Mouse (Mus musculus): ENCODE measurements around the gene Ric1. TPM values are rescaled to one million over a fixed set of nuclear protein-coding genes. Genes with fewer than 3 reads are reported as not detected.

The Ric1 gene
- polyA plus RNA-seq, 1 experiment from 2014 or later: 18.6 TPM

GRCm38 (mm10) chr19:29647651-29648549 is 125.8 kb downstream of the Ric1 start, which contains the start of gene Ermp1:
Gene Ermp1 (minus strand): TSS chr19:29648415.
- Histone ChIP-seq H3K27me3 (replicated peaks; ENCODE audit: insufficient read depth, low read length) (no peaks in the 10 kb centered on the region), H3K4me3 (ENCODE audit: low read depth, low read length) (peak within 1 kb of the TSS; percentile 65), H3K27ac (ENCODE audit: low read length) (peak within 1 kb of the TSS; percentile 51), H3K9me3 (ENCODE audit: low read length) (no peaks in the 10 kb centered on the region), H3K36me3 (ENCODE audit: insufficient read depth, low read length) (no peaks in the 10 kb centered on the region), H3K4me1 (ENCODE audit: insufficient read depth, low read depth, low read length) (no peaks in the 10 kb centered on the region), H3K4me2 (replicated peaks; ENCODE audit: low read depth, low read length) (peak within 1 kb of the TSS; percentile 75), H3K9ac (replicated peaks; ENCODE audit: low read depth) (peak within 1 kb of the TSS; percentile 61)
- under 1% methylated on average over 68 of the region's 90 CpGs for WGBS
- ATAC-seq: peak; percentile 96
- TF ChIP-seq EP300 (IDR thresholded peaks at IDR 0.05) (no peak), CTCF (IDR thresholded peaks at IDR 0.05) (peak; percentile 97)
- peak; percentile 93 for DNase-seq (ENCODE audit: low spot score)

DNA sequence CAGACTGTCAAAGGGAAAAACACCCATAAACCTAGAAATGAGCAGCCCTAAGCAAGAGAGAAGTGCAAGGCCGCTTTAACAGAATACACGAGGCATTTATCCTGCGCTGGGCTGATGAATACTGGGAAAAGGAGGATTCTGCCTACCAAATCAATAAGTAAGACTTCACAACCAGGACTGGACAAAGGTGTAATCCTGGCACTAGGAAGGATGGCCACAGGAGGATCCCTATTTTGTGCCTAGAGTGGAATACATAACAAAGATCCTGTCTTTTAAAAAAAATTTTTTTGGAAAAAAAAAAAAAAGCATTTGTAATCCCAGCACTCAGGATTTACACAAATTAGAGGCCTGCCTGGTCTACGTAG is 126.5 kb downstream of the Ric1 start:
- DNase-seq (ENCODE audit: low spot score) (no peak), ATAC-seq (no peak)
- no peaks in the 10 kb centered on the region for H3K4me1 ChIP-seq (ENCODE audit: insufficient read depth, low read depth, low read length)
- H3K27me3 ChIP-seq (replicated peaks; ENCODE audit: insufficient read depth, low read length): no peaks in the 10 kb centered on the region
- H3K36me3 ChIP-seq (ENCODE audit: insufficient read depth, low read length): no peaks in the 10 kb centered on the region
- H3K4me3 ChIP-seq (ENCODE audit: low read depth, low read length): no peak overlapping the region
- peak overlapping the region; percentile 75; the same call in 1 of the 2 replicates for H3K4me2 ChIP-seq (replicated peaks; ENCODE audit: low read depth, low read length)
- no peak overlapping the region for H3K9ac ChIP-seq (replicated peaks; ENCODE audit: low read depth)
- TF ChIP-seq EP300 (IDR thresholded peaks at IDR 0.05) (no peak), CTCF (IDR thresholded peaks at IDR 0.05) (no peak)
- no peaks in the 10 kb centered on the region for H3K9me3 ChIP-seq (ENCODE audit: low read length)
- H3K27ac ChIP-seq (ENCODE audit: low read length): no peak overlapping the region
- WGBS: 32% methylated on average over 4 of the region's 4 CpGs

GRCm38 (mm10) chr19:29649683-29650082 is 127.6 kb downstream of the Ric1 start:
- 61% methylated on average over 1 of the region's 1 CpGs for WGBS
- Histone ChIP-seq H3K9me3 (ENCODE audit: low read length) (no peaks in the 10 kb centered on the region), H3K4me3 (ENCODE audit: low read depth, low read length) (no peak overlapping the region), H3K4me1 (ENCODE audit: insufficient read depth, low read depth, low read length) (no peaks in the 10 kb centered on the region), H3K9ac (replicated peaks; ENCODE audit: low read depth) (no peak overlapping the region), H3K36me3 (ENCODE audit: insufficient read depth, low read length) (no peaks in the 10 kb centered on the region), H3K27me3 (replicated peaks; ENCODE audit: insufficient read depth, low read length) (no peaks in the 10 kb centered on the region), H3K4me2 (replicated peaks; ENCODE audit: low read depth, low read length) (no peak overlapping the region), H3K27ac (ENCODE audit: low read length) (no peak overlapping the region)
- TF ChIP-seq CTCF (IDR thresholded peaks at IDR 0.05): no peak
- no peak for TF ChIP-seq EP300 (IDR thresholded peaks at IDR 0.05)
- ATAC-seq (no peak), DNase-seq (ENCODE audit: low spot score) (no peak)

DNA sequence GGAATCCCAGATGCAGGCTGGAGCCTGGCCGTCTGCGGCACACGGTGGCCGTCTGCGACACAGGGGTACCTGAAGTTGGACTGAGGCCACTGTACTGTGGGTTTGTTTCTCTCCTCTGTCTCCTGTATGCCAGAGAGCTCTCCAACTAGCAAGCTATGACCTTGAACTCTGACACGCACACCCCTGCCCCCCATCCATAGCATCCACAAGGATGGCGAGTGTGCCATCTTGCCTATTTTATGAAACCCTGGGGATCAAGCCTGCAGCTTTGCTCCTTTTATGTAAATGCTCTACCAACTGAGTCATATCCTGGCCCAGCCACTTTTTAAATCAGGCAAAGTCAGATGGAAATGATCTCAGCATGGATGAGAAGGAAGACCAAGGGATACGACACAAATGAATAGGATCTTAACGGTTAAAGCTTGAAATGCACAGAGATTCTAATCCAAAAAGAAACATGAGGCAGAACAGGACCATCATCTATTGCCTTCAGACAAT is 131.7 kb downstream of the Ric1 start:
- WGBS: 89% methylated on average over 9 of the region's 9 CpGs
- Histone ChIP-seq H3K27me3 (replicated peaks; ENCODE audit: insufficient read depth, low read length) (peaks cover 6% of the 10 kb centered on the region; the same call in 1 of the 2 replicates), H3K4me1 (ENCODE audit: insufficient read depth, low read depth, low read length) (no peaks in the 10 kb centered on the region), H3K36me3 (ENCODE audit: insufficient read depth, low read length) (no peaks in the 10 kb centered on the region), H3K4me2 (replicated peaks; ENCODE audit: low read depth, low read length) (no peak overlapping the region), H3K9me3 (ENCODE audit: low read length) (no peaks in the 10 kb centered on the region), H3K9ac (replicated peaks; ENCODE audit: low read depth) (no peak overlapping the region), H3K27ac (ENCODE audit: low read length) (no peak overlapping the region), H3K4me3 (ENCODE audit: low read depth, low read length) (no peak overlapping the region)
- DNase-seq (ENCODE audit: low spot score) (no peak), ATAC-seq (no peak)
- TF ChIP-seq EP300 (IDR thresholded peaks at IDR 0.05): no peak
- no peak for TF ChIP-seq CTCF (IDR thresholded peaks at IDR 0.05)

DNA sequence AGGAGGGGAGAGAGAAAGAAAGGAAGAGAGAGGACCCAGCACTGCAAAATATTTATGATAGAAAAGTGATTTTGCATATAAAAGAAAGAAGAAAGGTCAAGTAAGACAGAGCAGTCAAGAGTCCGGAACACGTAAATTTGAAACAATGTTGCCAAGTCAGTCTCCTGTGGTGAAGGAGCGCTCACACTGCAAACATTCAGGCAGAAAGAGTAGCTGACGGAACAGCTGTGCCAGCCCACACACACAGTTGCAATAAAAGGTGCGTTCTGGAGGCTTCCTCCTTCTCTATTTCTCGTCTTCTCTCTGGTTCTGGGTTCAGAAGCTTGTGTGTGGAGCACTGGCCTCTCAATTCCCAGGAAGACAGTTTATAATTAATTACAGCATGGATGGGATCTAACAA is 133.1 kb downstream of the Ric1 start:
- ATAC-seq (no peak), DNase-seq (ENCODE audit: low spot score) (no peak)
- H3K4me2 ChIP-seq (replicated peaks; ENCODE audit: low read depth, low read length): no peak overlapping the region
- no peaks in the 10 kb centered on the region for H3K4me1 ChIP-seq (ENCODE audit: insufficient read depth, low read depth, low read length)
- WGBS: 44% methylated on average over 6 of the region's 6 CpGs
- H3K9ac ChIP-seq (replicated peaks; ENCODE audit: low read depth): no peak overlapping the region
- TF ChIP-seq EP300 (IDR thresholded peaks at IDR 0.05) (no peak), CTCF (IDR thresholded peaks at IDR 0.05) (no peak)
- peaks cover 7% of the 10 kb centered on the region; the same call in 1 of the 2 replicates for H3K27me3 ChIP-seq (replicated peaks; ENCODE audit: insufficient read depth, low read length)
- H3K36me3 ChIP-seq (ENCODE audit: insufficient read depth, low read length): no peaks in the 10 kb centered on the region
- H3K27ac ChIP-seq (ENCODE audit: low read length): no peak overlapping the region
- no peaks in the 10 kb centered on the region for H3K9me3 ChIP-seq (ENCODE audit: low read length)
- no peak overlapping the region for H3K4me3 ChIP-seq (ENCODE audit: low read depth, low read length)

DNA sequence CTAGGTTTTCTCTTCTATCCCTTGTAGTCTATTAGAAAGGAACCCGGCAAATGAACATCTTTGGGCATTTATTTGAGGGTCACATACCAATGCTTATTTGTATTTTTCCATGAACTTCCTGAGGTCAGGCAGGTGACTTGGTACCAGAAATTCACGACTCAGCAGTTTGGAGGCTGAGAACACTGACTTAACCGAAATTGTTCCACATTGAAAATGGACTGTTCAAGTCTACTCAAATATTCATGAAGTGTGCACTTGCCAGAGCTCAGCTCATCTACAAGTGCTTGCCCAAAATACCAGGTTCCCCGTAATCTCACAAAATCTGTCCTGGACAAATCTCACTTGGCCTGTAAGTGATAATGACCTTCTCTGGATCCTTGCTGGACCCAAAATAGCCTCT is 133.9 kb downstream of the Ric1 start:
- Histone ChIP-seq H3K4me1 (ENCODE audit: insufficient read depth, low read depth, low read length) (no peaks in the 10 kb centered on the region), H3K4me3 (ENCODE audit: low read depth, low read length) (no peak overlapping the region), H3K36me3 (ENCODE audit: insufficient read depth, low read length) (no peaks in the 10 kb centered on the region), H3K9me3 (ENCODE audit: low read length) (no peaks in the 10 kb centered on the region), H3K27ac (ENCODE audit: low read length) (no peak overlapping the region), H3K27me3 (replicated peaks; ENCODE audit: insufficient read depth, low read length) (peaks cover 7% of the 10 kb centered on the region; the same call in 1 of the 2 replicates), H3K4me2 (replicated peaks; ENCODE audit: low read depth, low read length) (no peak overlapping the region), H3K9ac (replicated peaks; ENCODE audit: low read depth) (no peak overlapping the region)
- ATAC-seq (no peak), DNase-seq (ENCODE audit: low spot score) (no peak)
- 68% methylated on average over 4 of the region's 4 CpGs for WGBS
- TF ChIP-seq EP300 (IDR thresholded peaks at IDR 0.05): no peak
- TF ChIP-seq CTCF (IDR thresholded peaks at IDR 0.05): no peak

Other genes with a start within 250 kb of the Ric1 start
- gene Insl6, start 196.9 kb upstream of the Ric1 start, polyA plus RNA-seq (2015; fragmentation: Nextera tagmentation; extraction: Ambion mirVana): 0.57 and 1.5 TPM in 2 replicates
- 0.11 TPM in 1 of 2 replicates, not detected in the other for gene Rln1, start 187.6 kb upstream of the Ric1 start, polyA plus RNA-seq (2015; fragmentation: Nextera tagmentation; extraction: Ambion mirVana)
- 50.6 and 56.3 TPM in 2 replicates for gene Plgrkt, start 154.9 kb upstream of the Ric1 start, polyA plus RNA-seq (2015; fragmentation: Nextera tagmentation; extraction: Ambion mirVana)
- gene Cd274, start 154.8 kb upstream of the Ric1 start, polyA plus RNA-seq (2015; fragmentation: Nextera tagmentation; extraction: Ambion mirVana): 0.57 and 0.79 TPM in 2 replicates
- 0.15 and 0.26 TPM in 2 replicates for gene Pdcd1lg2, start 111.4 kb upstream of the Ric1 start, polyA plus RNA-seq (2015; fragmentation: Nextera tagmentation; extraction: Ambion mirVana)
- 3.2 TPM in 2 replicates for gene Ermp1, start 126.1 kb downstream of the Ric1 start, polyA plus RNA-seq (2015; fragmentation: Nextera tagmentation; extraction: Ambion mirVana)
- gene Mlana, start 175.5 kb downstream of the Ric1 start, polyA plus RNA-seq (2015; fragmentation: Nextera tagmentation; extraction: Ambion mirVana): 0.15 and 0.61 TPM in 2 replicates